Mouse (Mus musculus) liver, postnatal 0 days (tissue): ENCODE data around the gene Zfp143. TPM values are rescaled to one million over a fixed set of nuclear protein-coding genes. Genes with fewer than 3 reads are reported as not detected.
"Not testable (repeated sequence)": the region's sequence is repeated elsewhere in the genome, so short reads cannot be mapped to it uniquely, and the experiment has no call there.

ENCODE experiments used
- ATAC-seq: fragments of 200-750 bp; cut with Nextera tagmentation; 2 replicates; pipeline ENCODE4 v1.8.0; 2017; ENCODE audit warnings: mild to moderate bottlenecking, moderate library complexity
- DNase-seq: peaks from one replicate; pipeline ENCODE4 v3.0.0-alpha.2; 2016
- H3K27ac ChIP-seq: fragments of 300-500 bp; sonication (generic); 2 replicates; pipeline ENCODE4 v1.5.1; 2014; ENCODE audit warnings: antibody characterized with exemption, moderate library complexity, mild to moderate bottlenecking, low read depth
- H3K27me3 ChIP-seq: fragments of 300-500 bp; sonication (generic); 2 replicates; pipeline ENCODE4 v1.6.1; 2014; ENCODE audit warnings: low read length, control low read depth, mixed read lengths; ENCODE audit not compliant: insufficient read depth
- H3K36me3 ChIP-seq: fragments of 300-500 bp; sonication (generic); replicated peaks from 2 replicates; pipeline ENCODE4 v1.6.1; 2014; ENCODE audit warnings: mild to moderate bottlenecking, control low read depth, low read length, moderate library complexity, mixed read lengths; ENCODE audit not compliant: insufficient read depth
- H3K4me1 ChIP-seq: fragments of 300-500 bp; sonication (generic); 2 replicates; pipeline ENCODE4 v1.6.1; 2014; ENCODE audit warnings: antibody characterized with exemption, mild to moderate bottlenecking, control low read depth; ENCODE audit not compliant: insufficient read depth
- H3K4me2 ChIP-seq: fragments of 300-500 bp; sonication (generic); 2 replicates; pipeline ENCODE4 v1.6.1; 2014; ENCODE audit warnings: low read depth, mild to moderate bottlenecking, low read length, moderate library complexity, mixed read lengths
- H3K4me3 ChIP-seq: fragments of 300-500 bp; sonication (generic); 2 replicates; pipeline ENCODE4 v1.5.1; 2014; ENCODE audit warnings: low read depth, low read length
- H3K9ac ChIP-seq: fragments of 300-500 bp; sonication (generic); replicated peaks from 2 replicates; pipeline ENCODE4 v1.6.1; 2014; ENCODE audit warnings: mild to moderate bottlenecking, moderate library complexity
- H3K9me3 ChIP-seq: fragments of 300-500 bp; sonication (generic); 2 replicates; pipeline ENCODE4 v1.6.1; 2016; ENCODE audit warnings: mild to moderate bottlenecking, control low read depth, low read length, mixed read lengths
- CTCF ChIP-seq: sonication (generic); IDR thresholded peaks from 2 replicates; pipeline ENCODE4 v1.5.1; 2016; ENCODE audit warnings: antibody characterized with exemption, low read depth
- EP300 ChIP-seq: IDR thresholded peaks from 2 replicates; pipeline ENCODE4 v1.6.1; 2016; ENCODE audit warnings: antibody characterized with exemption, low read depth, mild to moderate bottlenecking
- WGBS: fragments of 180-500 bp; shearing (Covaris S2); extraction: QIAGEN DNeasy Blood & Tissue Kit; methylation state at CpG from one replicate; pipeline ENCODE4 v1.1.7; 2014; ENCODE audit not compliant: insufficient replicate concordance; 5-methylcytosine and 5-hydroxymethylcytosine counted together
- polyA plus RNA-seq: library from polyadenylated mRNA; unstranded; fragments of >200 nt; fragmentation: Nextera tagmentation; extraction: Ambion mirVana; gene quantifications from 2 replicates; pipeline ENCODE4 v1.2.1, GENCODE M21; 2015

The Zfp143 gene
- polyA plus RNA-seq, 1 experiment from 2014 or later: 5.2 TPM

GRCm38 (mm10) chr7:110101266-110101665 lies 40.2 kb downstream of the Zfp143 start:
- TF ChIP-seq EP300: no peak
- TF ChIP-seq CTCF: no peak
- peaks cover 7% of the 10 kb centered on the region; the same call in 1 of the 2 replicates for H3K4me1 ChIP-seq
- DNase-seq: no peak
- no peak overlapping the region for H3K9ac ChIP-seq
- H3K36me3 ChIP-seq: no peaks in the 10 kb centered on the region
- H3K4me2 ChIP-seq: no peak overlapping the region
- ATAC-seq: no peak
- H3K4me3 ChIP-seq: no peak overlapping the region
- H3K9me3 ChIP-seq: no peaks in the 10 kb centered on the region
- WGBS: 76% methylated on average over 5 of the region's 5 CpGs
- no peak overlapping the region for H3K27ac ChIP-seq
- no peaks in the 10 kb centered on the region for H3K27me3 ChIP-seq

GRCm38 (mm10) chr7:110105041-110105440 lies 44.0 kb downstream of the Zfp143 start:
- Histone ChIP-seq H3K27ac (no peak overlapping the region), H3K9me3 (no peaks in the 10 kb centered on the region), H3K36me3 (no peaks in the 10 kb centered on the region), H3K27me3 (no peaks in the 10 kb centered on the region), H3K9ac (no peak overlapping the region), H3K4me2 (no peak overlapping the region), H3K4me1 (peaks cover 13% of the 10 kb centered on the region), H3K4me3 (no peak overlapping the region)
- DNase-seq (no peak), ATAC-seq (peak; percentile 40; the same call in 1 of the 2 replicates)
- no peak for TF ChIP-seq EP300
- WGBS: 75% methylated on average over 5 of the region's 5 CpGs

- DNase-seq (no peak), ATAC-seq (no peak)
- no peak overlapping the region for H3K4me3 ChIP-seq
- H3K4me2 ChIP-seq: no peak overlapping the region
- no peak overlapping the region for H3K27ac ChIP-seq
- H3K9ac ChIP-seq: no peak overlapping the region
- 36% methylated on average over 3 of the region's 3 CpGs for WGBS
- no peaks in the 10 kb centered on the region for H3K9me3 ChIP-seq
- H3K36me3 ChIP-seq: no peaks in the 10 kb centered on the region
- peaks cover 16% of the 10 kb centered on the region for H3K4me1 ChIP-seq
- TF ChIP-seq CTCF: no peak
- no peak for TF ChIP-seq EP300
- no peaks in the 10 kb centered on the region for H3K27me3 ChIP-seq
Measured at GRCm38 (mm10) chr7:110106633-110107032, 45.6 kb downstream of the Zfp143 start.

GRCm38 (mm10) chr7:110108524-110108923 lies 47.5 kb downstream of the Zfp143 start:
- H3K9ac ChIP-seq, H3K4me3 ChIP-seq, H3K4me2 ChIP-seq, H3K27me3 ChIP-seq, H3K36me3 ChIP-seq, H3K9me3 ChIP-seq, ATAC-seq, DNase-seq: not testable (repeated sequence)
- WGBS: 84% methylated on average over 3 of the region's 3 CpGs
- 0 out of 2 replicates have a peak overlapping the region, but pooled peaks have one; percentile 53 for H3K27ac ChIP-seq
- H3K4me1 ChIP-seq: peaks cover 16% of the 10 kb centered on the region

- 12% methylated on average over 11 of the region's 11 CpGs for WGBS
- TF ChIP-seq CTCF: no peak
- TF ChIP-seq EP300: no peak
- H3K9me3 ChIP-seq: no peaks in the 10 kb centered on the region
- peak overlapping the region; percentile 55 for H3K4me2 ChIP-seq
- no peak overlapping the region; the same call in 1 of the 2 replicates for H3K9ac ChIP-seq
- H3K36me3 ChIP-seq: no peaks in the 10 kb centered on the region
- H3K4me1 ChIP-seq: peaks cover 16% of the 10 kb centered on the region
- H3K4me3 ChIP-seq: peak overlapping the region; percentile 19; the same call in 1 of the 2 replicates
- DNase-seq: peak; percentile 71
- H3K27me3 ChIP-seq: no peaks in the 10 kb centered on the region
- ATAC-seq: peak; percentile 76
- H3K27ac ChIP-seq: peak overlapping the region; percentile 53
Measured at GRCm38 (mm10) chr7:110108967-110109610, 48.1 kb downstream of the Zfp143 start.

- H3K9ac ChIP-seq: no peak overlapping the region
- H3K4me1 ChIP-seq: peaks cover 16% of the 10 kb centered on the region
- TF ChIP-seq EP300 (no peak), CTCF (no peak)
- 21% methylated on average over 4 of the region's 4 CpGs for WGBS
- peak overlapping the region; percentile 53; the same call in 1 of the 2 replicates for H3K27ac ChIP-seq
- no peak overlapping the region for H3K4me3 ChIP-seq
- ATAC-seq (no peak), DNase-seq (no peak)
- H3K36me3 ChIP-seq: no peaks in the 10 kb centered on the region
- no peaks in the 10 kb centered on the region for H3K27me3 ChIP-seq
- no peak overlapping the region for H3K4me2 ChIP-seq
- H3K9me3 ChIP-seq: no peaks in the 10 kb centered on the region
Measured at GRCm38 (mm10) chr7:110110061-110110656, 49.1 kb downstream of the Zfp143 start.
